Mouse (Mus musculus) neural tube, embryonic 10.5 days (tissue): ENCODE results near the gene Srp9.

ENCODE experiments used
- DNase-seq: peaks from one replicate; pipeline ENCODE4 v3.0.0-alpha.2; 2017; ENCODE audit warnings: low spot score; ENCODE audit errors: extremely low spot score

Gene Srp9

GRCm38 (mm10) chr1:182105023-182105422 is 19.5 kb upstream of the Srp9 start:
- DNase-seq = no peak

- no peak for DNase-seq
Measured at GRCm38 (mm10) chr1:182107251-182107650, 17.3 kb upstream of the Srp9 start.

- no peak for DNase-seq
Measured at GRCm38 (mm10) chr1:182108397-182109099, 16.0 kb upstream of the Srp9 start.

GRCm38 (mm10) chr1:182110185-182110584 is 14.4 kb upstream of the Srp9 start:
- DNase-seq = no peak

- no peak for DNase-seq
Measured at GRCm38 (mm10) chr1:182110708-182111385, 13.7 kb upstream of the Srp9 start.

- DNase-seq = no peak
Measured at GRCm38 (mm10) chr1:182111386-182112317, 12.9 kb upstream of the Srp9 start.

- DNase-seq = no peak
Measured at GRCm38 (mm10) chr1:182112385-182112784, 12.2 kb upstream of the Srp9 start.

- no peak for DNase-seq
Measured at GRCm38 (mm10) chr1:182113131-182113530, 11.4 kb upstream of the Srp9 start.

GRCm38 (mm10) chr1:182113587-182114500 is 10.7 kb upstream of the Srp9 start:
- peak; percentile 54 for DNase-seq

- peak; percentile 45 for DNase-seq
Measured at GRCm38 (mm10) chr1:182115197-182115596, 9.3 kb upstream of the Srp9 start.

- DNase-seq = no peak
Measured at GRCm38 (mm10) chr1:182115651-182116408, 8.7 kb upstream of the Srp9 start.

- no peak for DNase-seq
Measured at GRCm38 (mm10) chr1:182122413-182122812, 2.1 kb upstream of the Srp9 start.

- DNase-seq = peak; percentile 82
Measured at GRCm38 (mm10) chr1:182124924-182125368, 409 bp downstream of the Srp9 start.

- DNase-seq = no peak
Measured at GRCm38 (mm10) chr1:182130830-182131229, 6.3 kb downstream of the Srp9 start.

- DNase-seq = no peak
Measured at GRCm38 (mm10) chr1:182137204-182138125, 12.9 kb downstream of the Srp9 start.

GRCm38 (mm10) chr1:182138172-182138571 is 13.6 kb downstream of the Srp9 start:
- DNase-seq = peak; percentile 45

- DNase-seq = no peak
Measured at GRCm38 (mm10) chr1:182139937-182140336, 15.4 kb downstream of the Srp9 start.

GRCm38 (mm10) chr1:182140370-182140769 is 15.8 kb downstream of the Srp9 start:
- peak; percentile 88 for DNase-seq

GRCm38 (mm10) chr1:182142725-182143124 is 18.2 kb downstream of the Srp9 start:
- DNase-seq = no peak
